8 mouse cellular contexts compared by ENCODE assay signal in the genomic region with DNA sequence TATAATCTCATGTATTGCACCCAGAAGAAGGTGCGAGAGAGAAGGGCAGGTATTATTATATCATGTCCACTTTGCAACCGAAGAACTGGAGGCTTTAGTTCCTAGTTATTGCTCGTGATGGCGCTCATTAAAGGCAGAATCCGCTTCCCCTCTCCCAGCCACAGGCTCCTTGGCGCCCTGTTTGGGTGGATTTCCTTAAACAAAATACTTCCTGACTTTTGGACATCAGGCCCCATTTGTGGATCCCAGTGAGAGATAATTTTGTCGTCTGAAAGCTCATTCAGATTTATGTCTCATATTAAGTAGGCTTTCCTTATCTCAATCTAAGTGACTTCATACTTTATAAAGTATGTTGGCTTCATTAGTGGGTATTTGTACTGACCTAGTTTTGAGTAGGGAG. TPM values are rescaled to one million over a fixed set of nuclear protein-coding genes. Genes with fewer than 3 reads are reported as not detected.
DNase-seq lines count a peak whose midpoint lies in the region; ATAC-seq lines count a peak whose summit lies in the region.

No protein-coding gene starts in this region.

- ATAC-seq in hindbrain, embryonic 12.5 days (ENCODE audit: low FRiP score) = no peak
- no peak for ATAC-seq in heart, embryonic 14.5 days (ENCODE audit: insufficient number of reproducible peaks, insufficient read depth, low FRiP score, low read depth)

- WGBS in hindbrain, embryonic 10.5 days = 62% methylated on average over 7 of the region's 7 CpGs
- WGBS in hindbrain, embryonic 12.5 days = 63% methylated on average over 7 of the region's 7 CpGs
- WGBS in heart, embryonic 14.5 days = 30% methylated on average over 7 of the region's 7 CpGs

- H3K4me2 ChIP-seq in hindbrain, embryonic 12.5 days (replicated peaks) = no peak overlapping the region
- peak overlapping the region; percentile 68 for H3K4me2 ChIP-seq in heart, embryonic 14.5 days (ENCODE audit: low read length)

- H3K9me3 ChIP-seq in hindbrain, embryonic 10.5 days = no peaks in the 10 kb centered on the region
- H3K9me3 ChIP-seq in hindbrain, embryonic 12.5 days (replicated peaks) = no peaks in the 10 kb centered on the region
- no peaks in the 10 kb centered on the region for H3K9me3 ChIP-seq in heart, embryonic 14.5 days (ENCODE audit: control insufficient read depth, low read length)

- H3K27ac ChIP-seq in hindbrain, embryonic 10.5 days = peak overlapping the region; percentile 59; the same call in 1 of the 2 replicates
- H3K27ac ChIP-seq in hindbrain, embryonic 12.5 days = no peak overlapping the region
- peak overlapping the region; percentile 70 to 73 for H3K27ac ChIP-seq in heart, embryonic 14.5 days (replicated peaks in 1 of 2; ENCODE audit: control insufficient read depth in 1 of 2, insufficient read depth in 1 of 2, low read depth in 2 of 2, low read length in 2 of 2)

- no peak overlapping the region for H3K4me3 ChIP-seq in hindbrain, embryonic 10.5 days
- H3K4me3 ChIP-seq in hindbrain, embryonic 12.5 days = no peak overlapping the region
- no peak overlapping the region for H3K4me3 ChIP-seq in heart, embryonic 14.5 days (ENCODE audit: control insufficient read depth in 1 of 2, insufficient read depth in 1 of 2, low read depth in 1 of 2, low read length in 2 of 2)

- peaks cover 33% of the 10 kb centered on the region for H3K27me3 ChIP-seq in hindbrain, embryonic 10.5 days (ENCODE audit: insufficient read depth, poor library complexity, severe bottlenecking)
- H3K27me3 ChIP-seq in hindbrain, embryonic 12.5 days = peaks cover 5% of the 10 kb centered on the region; the same call in 1 of the 2 replicates
- H3K27me3 ChIP-seq in heart, embryonic 14.5 days (ENCODE audit: control insufficient read depth, insufficient read depth, low read length) = no peaks in the 10 kb centered on the region

- peaks cover 46% of the 10 kb centered on the region for H3K4me1 ChIP-seq in hindbrain, embryonic 10.5 days (replicated peaks)
- H3K4me1 ChIP-seq in hindbrain, embryonic 12.5 days = peaks cover 8% of the 10 kb centered on the region
- peaks cover 26 to 40% of the 10 kb centered on the region in 2 experiments for H3K4me1 ChIP-seq in heart, embryonic 14.5 days (ENCODE audit: control insufficient read depth in 2 of 2, insufficient read depth in 2 of 2, low read length in 2 of 2)

- no peaks in the 10 kb centered on the region for H3K36me3 ChIP-seq in hindbrain, embryonic 10.5 days
- no peaks in the 10 kb centered on the region for H3K36me3 ChIP-seq in hindbrain, embryonic 12.5 days
- no peaks in the 10 kb centered on the region for H3K36me3 ChIP-seq in heart, embryonic 14.5 days (ENCODE audit: control insufficient read depth, insufficient read depth, low read length)

- no peak overlapping the region for H3K9ac ChIP-seq in hindbrain, embryonic 12.5 days
- H3K9ac ChIP-seq in heart, embryonic 14.5 days (ENCODE audit: low read length) = no peak overlapping the region

- DNase-seq in hindbrain, embryonic 10.5 days (ENCODE audit: low spot score) = no peak
- peak; percentile 53 for DNase-seq in MN1 (ENCODE audit: low spot score)
- DNase-seq in kidney, postnatal 36 days = peak; percentile 38 to 50
- no peak for DNase-seq in c-Kit-positive CD71-positive TER-119-positive erythroid progenitor cells, embryonic 14.5 days (ENCODE audit: low spot score)
- DNase-seq in adrenal gland, adult 8-10 months = no peak
- DNase-seq in cerebellum, adult 9-10 months = no peak

RNA-seq across cellular contexts. Expression of a gene that starts 23.2 kb away (rescaled TPM):
- 38.2 and 63.0 TPM in 2 replicates for polyA plus RNA-seq in hindbrain, embryonic 10.5 days (2016; fragmentation: Nextera tagmentation; extraction: Ambion mirVana)
- polyA plus RNA-seq in hindbrain, embryonic 12.5 days (2016; fragmentation: Nextera tagmentation; extraction: Ambion mirVana) = 38.3 and 39.6 TPM in 2 replicates
- 42.4 and 43.4 TPM in 2 replicates for polyA plus RNA-seq in heart, embryonic 14.5 days (2014; fragmentation: Nextera tagmentation; extraction: Ambion mirVana)
- total RNA-seq in adrenal gland, adult 8-10 months (2022) = 100 to 1,000 TPM in 3 of 4 experiments, 10 to 100 TPM in 1; 88.6 to 238 (median 129) TPM

Comparison
In these comparisons a context has a peak if more than half of its experiments do, and no peak if none do; other contexts are left out.
1. DNase-seq: peak in MN1 (single experiment) and kidney, postnatal 36 days (2 of 2); none in hindbrain, embryonic 10.5 days (single experiment), c-Kit-positive CD71-positive TER-119-positive erythroid progenitor cells, embryonic 14.5 days (single experiment), adrenal gland, adult 8-10 months (single experiment) and cerebellum, adult 9-10 months (single experiment).